Mouse (Mus musculus) forebrain, embryonic 14.5 days (tissue): ENCODE data around the gene Plcb4. TPM values are rescaled to one million over a fixed set of nuclear protein-coding genes. Genes with fewer than 3 reads are reported as not detected.

Experiments
- ATAC-seq: fragments of 200-750 bp; cut with Nextera tagmentation; 2 replicates; pipeline ENCODE4 v1.8.0; 2017; ENCODE audit warnings: mild to moderate bottlenecking, moderate library complexity
- DNase-seq: peaks from one replicate; pipeline ENCODE4 v3.0.0-alpha.2; 2015; ENCODE audit warnings: low spot score
- H3K27ac ChIP-seq: fragments of 300-500 bp; sonication (generic); 2 replicates; pipeline ENCODE4 v1.5.1; 2014; ENCODE audit warnings: low read depth, mild to moderate bottlenecking, control low read depth, low read length, moderate library complexity
- H3K27me3 ChIP-seq: fragments of 300-500 bp; sonication (generic); replicated peaks from 2 replicates; pipeline ENCODE4 v1.6.1; 2014; ENCODE audit warnings: low read length, control low read depth, mixed read lengths; ENCODE audit not compliant: control insufficient read depth, insufficient read depth
- H3K36me3 ChIP-seq: fragments of 300-500 bp; sonication (generic); 2 replicates; pipeline ENCODE4 v1.6.1; 2014; ENCODE audit warnings: low read length, control low read depth; ENCODE audit not compliant: control insufficient read depth, insufficient read depth
- H3K4me1 ChIP-seq: fragments of 300-500 bp; sonication (generic); 2 replicates; pipeline ENCODE4 v1.6.1; 2014; ENCODE audit warnings: antibody characterized with exemption, low read length, control low read depth; ENCODE audit not compliant: control insufficient read depth, insufficient read depth
- H3K4me2 ChIP-seq: fragments of 300-500 bp; sonication (generic); 2 replicates; pipeline ENCODE4 v1.6.1; 2014; ENCODE audit warnings: mild to moderate bottlenecking, control low read depth, low read length
- H3K4me3 ChIP-seq: fragments of 300-500 bp; sonication (generic); 2 replicates; pipeline ENCODE4 v1.5.1; 2014; ENCODE audit warnings: low read depth, low read length, control low read depth
- H3K9ac ChIP-seq: fragments of 300-500 bp; sonication (generic); 2 replicates; pipeline ENCODE4 v1.6.1; 2014; ENCODE audit warnings: mild to moderate bottlenecking, low read length, control low read depth, moderate library complexity
- H3K9me3 ChIP-seq: fragments of 300-500 bp; sonication (generic); replicated peaks from 2 replicates; pipeline ENCODE4 v1.6.1; 2016; ENCODE audit warnings: low read length, control low read depth, mixed read lengths; ENCODE audit not compliant: control insufficient read depth
- WGBS: fragments of 180-500 bp; shearing (Covaris S2); extraction: QIAGEN DNeasy Blood & Tissue Kit; methylation state at CpG from one replicate; pipeline ENCODE4 v1.1.7; 2014; 5-methylcytosine and 5-hydroxymethylcytosine counted together
- polyA plus RNA-seq: library from polyadenylated mRNA; unstranded; fragments of >200 nt; fragmentation: Nextera tagmentation; extraction: Ambion mirVana; gene quantifications from 2 replicates; pipeline ENCODE4 v1.2.1, GENCODE M21; 2014

Gene Plcb4
- polyA plus RNA-seq = 7.1 and 12.0 TPM in 2 replicates

GRCm38 (mm10) chr2:135658486-135659390 is at the start of gene Plcb4:
TSS of gene Plcb4 (plus strand) at chr2:135659011.
- Histone ChIP-seq H3K9me3 (no peaks in the 10 kb centered on the region), H3K27me3 (no peaks in the 10 kb centered on the region), H3K36me3 (no peaks in the 10 kb centered on the region), H3K4me3 (peak within 1 kb of the TSS; percentile 78), H3K4me1 (no peaks in the 10 kb centered on the region), H3K9ac (peak within 1 kb of the TSS; percentile 92), H3K4me2 (peak within 1 kb of the TSS; percentile 65), H3K27ac (peak within 1 kb of the TSS; percentile 95)
- ATAC-seq = peak; percentile 93
- DNase-seq = peak; percentile 88
- WGBS = under 1% methylated on average over 38 of the region's 71 CpGs

GRCm38 (mm10) chr2:135614651-135615261 is 44.1 kb upstream of the Plcb4 start:
- peak; percentile 23 for DNase-seq
- no peak overlapping the region for H3K27ac ChIP-seq
- ATAC-seq = 0 out of 2 replicates have a peak, but pooled peaks have one; percentile 12
- H3K4me2 ChIP-seq = no peak overlapping the region
- no peaks in the 10 kb centered on the region for H3K9me3 ChIP-seq
- H3K36me3 ChIP-seq = no peaks in the 10 kb centered on the region
- no peak overlapping the region for H3K4me3 ChIP-seq
- H3K27me3 ChIP-seq = no peaks in the 10 kb centered on the region
- no peaks in the 10 kb centered on the region; the same call in 1 of the 2 replicates for H3K4me1 ChIP-seq
- 5% methylated on average over 4 of the region's 4 CpGs for WGBS
- H3K9ac ChIP-seq = no peak overlapping the region

GRCm38 (mm10) chr2:135616090-135616489 is 42.7 kb upstream of the Plcb4 start:
- Histone ChIP-seq H3K9me3 (no peaks in the 10 kb centered on the region), H3K9ac (no peak overlapping the region), H3K4me1 (no peaks in the 10 kb centered on the region; the same call in 1 of the 2 replicates), H3K36me3 (no peaks in the 10 kb centered on the region), H3K27ac (no peak overlapping the region), H3K27me3 (no peaks in the 10 kb centered on the region), H3K4me2 (no peak overlapping the region), H3K4me3 (no peak overlapping the region)
- ATAC-seq (no peak), DNase-seq (no peak)
- 73% methylated on average over 1 of the region's 1 CpGs for WGBS

GRCm38 (mm10) chr2:135618551-135618950 is 40.3 kb upstream of the Plcb4 start:
- H3K4me1 ChIP-seq = no peaks in the 10 kb centered on the region; the same call in 1 of the 2 replicates
- no peak overlapping the region for H3K9ac ChIP-seq
- no peaks in the 10 kb centered on the region for H3K27me3 ChIP-seq
- DNase-seq (no peak), ATAC-seq (no peak)
- H3K4me2 ChIP-seq = no peak overlapping the region
- no peak overlapping the region for H3K27ac ChIP-seq
- no peaks in the 10 kb centered on the region for H3K9me3 ChIP-seq
- H3K4me3 ChIP-seq = no peak overlapping the region
- no peaks in the 10 kb centered on the region for H3K36me3 ChIP-seq

- Histone ChIP-seq H3K4me1 (no peaks in the 10 kb centered on the region; the same call in 1 of the 2 replicates), H3K9me3 (no peaks in the 10 kb centered on the region), H3K27ac (no peak overlapping the region), H3K9ac (no peak overlapping the region), H3K36me3 (no peaks in the 10 kb centered on the region), H3K4me2 (no peak overlapping the region), H3K27me3 (no peaks in the 10 kb centered on the region), H3K4me3 (no peak overlapping the region)
- DNase-seq = peak; percentile 80
- ATAC-seq = peak; percentile 46; the same call in 1 of the 2 replicates
- WGBS = 43% methylated on average over 2 of the region's 2 CpGs
Measured at GRCm38 (mm10) chr2:135619956-135620355, 38.9 kb upstream of the Plcb4 start.

GRCm38 (mm10) chr2:135627821-135628220 is 31.0 kb upstream of the Plcb4 start:
- H3K4me1 ChIP-seq = no peaks in the 10 kb centered on the region
- DNase-seq (no peak), ATAC-seq (no peak)
- H3K27ac ChIP-seq = no peak overlapping the region
- H3K36me3 ChIP-seq = no peaks in the 10 kb centered on the region
- WGBS = 84% methylated on average over 2 of the region's 2 CpGs
- H3K9me3 ChIP-seq = no peaks in the 10 kb centered on the region
- no peak overlapping the region for H3K4me2 ChIP-seq
- no peak overlapping the region for H3K4me3 ChIP-seq
- no peaks in the 10 kb centered on the region for H3K27me3 ChIP-seq
- H3K9ac ChIP-seq = no peak overlapping the region

- Histone ChIP-seq H3K36me3 (no peaks in the 10 kb centered on the region), H3K27me3 (no peaks in the 10 kb centered on the region), H3K9ac (no peak overlapping the region), H3K27ac (no peak overlapping the region), H3K4me2 (no peak overlapping the region), H3K9me3 (no peaks in the 10 kb centered on the region), H3K4me1 (no peaks in the 10 kb centered on the region), H3K4me3 (no peak overlapping the region)
- DNase-seq = no peak
- WGBS = 88% methylated on average over 2 of the region's 2 CpGs
- ATAC-seq = no peak
Measured at GRCm38 (mm10) chr2:135637227-135637626, 21.6 kb upstream of the Plcb4 start.

- Histone ChIP-seq H3K9me3 (no peaks in the 10 kb centered on the region), H3K4me2 (no peak overlapping the region), H3K27me3 (no peaks in the 10 kb centered on the region), H3K36me3 (no peaks in the 10 kb centered on the region), H3K4me3 (no peak overlapping the region), H3K9ac (no peak overlapping the region), H3K27ac (no peak overlapping the region), H3K4me1 (no peaks in the 10 kb centered on the region)
- DNase-seq = no peak
- 90% methylated on average over 1 of the region's 1 CpGs for WGBS
- ATAC-seq = no peak
Measured at GRCm38 (mm10) chr2:135641002-135641401, 17.8 kb upstream of the Plcb4 start.

GRCm38 (mm10) chr2:135641636-135642035 is 17.2 kb upstream of the Plcb4 start:
- Histone ChIP-seq H3K4me2 (no peak overlapping the region), H3K4me1 (no peaks in the 10 kb centered on the region), H3K36me3 (no peaks in the 10 kb centered on the region), H3K9ac (no peak overlapping the region), H3K27me3 (no peaks in the 10 kb centered on the region), H3K27ac (no peak overlapping the region), H3K9me3 (no peaks in the 10 kb centered on the region), H3K4me3 (no peak overlapping the region)
- ATAC-seq (no peak), DNase-seq (no peak)
- WGBS = 90% methylated on average over 2 of the region's 2 CpGs
